Mouse (Mus musculus) bone marrow, adult 2 months (tissue): ENCODE measurements around the gene Nrf1.

ENCODE experiments used
- CTCF ChIP-seq: fragments of 200-500 bp; IDR thresholded peaks from 2 replicates; pipeline ENCODE4 v1.5.1; 2011; ENCODE audit warnings: low read length, control low read depth; ENCODE audit not compliant: control insufficient read depth, insufficient read depth
- POLR2A ChIP-seq: fragments of 200-500 bp; IDR thresholded peaks from 2 replicates; pipeline ENCODE4 v1.6.1; 2011; ENCODE audit warnings: low read depth, mild to moderate bottlenecking, control low read depth, low read length, borderline replicate concordance; ENCODE audit not compliant: control insufficient read depth

- TF ChIP-seq CTCF = no peak
- TF ChIP-seq POLR2A = no peak
These were observed 21.0 kb upstream of the Nrf1 start for GRCm38 (mm10) chr6:30026799-30027198.
